Comparison of ENCODE assay signal across 9 mouse cellular contexts in the genomic region with DNA sequence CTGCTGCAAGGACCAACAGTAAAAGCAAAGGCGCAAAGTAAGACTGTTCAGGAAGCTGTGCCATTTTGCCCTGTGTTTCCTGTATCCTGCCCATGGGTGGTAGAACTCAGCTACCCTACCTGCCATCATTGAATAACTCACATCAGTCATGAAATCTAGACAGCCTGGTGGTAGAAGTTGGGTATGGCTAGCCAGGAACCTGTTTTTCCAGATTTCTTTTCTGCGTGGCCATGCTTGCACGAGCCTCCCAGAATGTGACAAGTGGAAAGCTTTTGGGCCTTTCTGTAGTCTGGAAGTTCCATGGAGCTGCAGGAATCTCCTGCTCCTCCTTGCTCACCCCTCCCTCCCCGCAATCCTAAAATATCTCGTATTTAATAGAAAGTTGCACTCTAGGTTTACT. TPM values are rescaled to one million over a fixed set of nuclear protein-coding genes. Genes with fewer than 3 reads are reported as not detected.
DNase-seq lines count a peak whose midpoint lies in the region; ATAC-seq and TF ChIP-seq lines count a peak whose summit lies in the region.
"Had no signal": no experiment of that assay in that cellular context is flagged by ENCODE, and none has a peak within 500 bp of the region (broad histone marks: within the 10 kb centered on the region; RNA-seq: fewer than 3 reads in every experiment).

No protein-coding gene starts in this region.

- no peak overlapping the region for H3K9ac ChIP-seq in midbrain, embryonic 16.5 days (ENCODE audit: low read depth, low read length)
- H3K9ac ChIP-seq in forebrain, postnatal 0 days, result no peak overlapping the region
- H3K9ac ChIP-seq in midbrain, postnatal 0 days (replicated peaks; ENCODE audit: low read length, poor library complexity, severe bottlenecking), result no peak overlapping the region

- no peak overlapping the region for H3K27ac ChIP-seq in gastrocnemius, adult 2 months
- peak overlapping the region; percentile 82 for H3K27ac ChIP-seq in midbrain, embryonic 10.5 days (replicated peaks)
- no peak overlapping the region for H3K27ac ChIP-seq in midbrain, embryonic 16.5 days (ENCODE audit: low read length)
- no peak overlapping the region for H3K27ac ChIP-seq in forebrain, postnatal 0 days (ENCODE audit: low read depth, low read length)
- no peak overlapping the region for H3K27ac ChIP-seq in midbrain, postnatal 0 days (ENCODE audit: low read depth, low read length)

- no peak for ATAC-seq in midbrain, embryonic 16.5 days
- no peak for ATAC-seq in forebrain, postnatal 0 days
- no peak for ATAC-seq in midbrain, postnatal 0 days (ENCODE audit: low FRiP score)

- H3K4me1 ChIP-seq in midbrain, embryonic 10.5 days, result peaks cover 69% of the 10 kb centered on the region
- H3K4me1 ChIP-seq in midbrain, embryonic 16.5 days (ENCODE audit: control insufficient read depth, insufficient read depth, low read length), result peaks cover 4% of the 10 kb centered on the region
- peaks cover 7% of the 10 kb centered on the region; the same call in 1 of the 2 replicates for H3K4me1 ChIP-seq in forebrain, postnatal 0 days (ENCODE audit: insufficient read depth)
- H3K4me1 ChIP-seq in midbrain, postnatal 0 days (ENCODE audit: insufficient read depth, low read length), result no peaks in the 10 kb centered on the region

- WGBS in midbrain, embryonic 10.5 days, result 55% methylated on average over 5 of the region's 5 CpGs
- WGBS in midbrain, embryonic 16.5 days, result 60% methylated on average over 5 of the region's 5 CpGs
- 51% methylated on average over 5 of the region's 5 CpGs for WGBS in forebrain, postnatal 0 days
- WGBS in midbrain, postnatal 0 days, result 54% methylated on average over 5 of the region's 5 CpGs

- H3K9me3 ChIP-seq in midbrain, embryonic 10.5 days (replicated peaks), result no peaks in the 10 kb centered on the region
- no peaks in the 10 kb centered on the region for H3K9me3 ChIP-seq in midbrain, embryonic 16.5 days (replicated peaks; ENCODE audit: control insufficient read depth, low read length, poor library complexity, severe bottlenecking)
- H3K9me3 ChIP-seq in forebrain, postnatal 0 days (ENCODE audit: low read length), result no peaks in the 10 kb centered on the region
- H3K9me3 ChIP-seq in midbrain, postnatal 0 days (ENCODE audit: low read length), result no peaks in the 10 kb centered on the region

- intact Hi-C loops in gastrocnemius, adult 2 months (cut with DNase I), result no loop called here
- intact Hi-C loops in gastrocnemius, postnatal 14 days (cut with DNase I; ENCODE audit: low total_unique reads), result no loop called here

- H3K27me3 ChIP-seq in midbrain, embryonic 10.5 days (ENCODE audit: low read depth, poor library complexity, severe bottlenecking), result no peaks in the 10 kb centered on the region
- H3K27me3 ChIP-seq in midbrain, embryonic 16.5 days (ENCODE audit: control insufficient read depth, insufficient read depth, low read depth, low read length), result no peaks in the 10 kb centered on the region
- H3K27me3 ChIP-seq in forebrain, postnatal 0 days (ENCODE audit: insufficient read depth, low read length), result no peaks in the 10 kb centered on the region
- H3K27me3 ChIP-seq in midbrain, postnatal 0 days (ENCODE audit: insufficient read depth, low read length), result no peaks in the 10 kb centered on the region

- H3K4me3 ChIP-seq in gastrocnemius, adult 2 months, result no peak overlapping the region
- no peak overlapping the region for H3K4me3 ChIP-seq in midbrain, embryonic 10.5 days
- no peak overlapping the region for H3K4me3 ChIP-seq in midbrain, embryonic 16.5 days (ENCODE audit: low read depth, low read length)
- H3K4me3 ChIP-seq in forebrain, postnatal 0 days (ENCODE audit: low read depth, low read length), result no peak overlapping the region
- no peak overlapping the region for H3K4me3 ChIP-seq in midbrain, postnatal 0 days (ENCODE audit: low read depth, low read length)
- H3K4me3 ChIP-seq: myocyte had no signal

- H3K4me2 ChIP-seq in midbrain, embryonic 16.5 days (ENCODE audit: low read length), result no peak overlapping the region
- H3K4me2 ChIP-seq in forebrain, postnatal 0 days (ENCODE audit: low read depth), result no peak overlapping the region
- no peak overlapping the region for H3K4me2 ChIP-seq in midbrain, postnatal 0 days (ENCODE audit: low read depth, low read length, poor library complexity, severe bottlenecking)

- H3K36me3 ChIP-seq in midbrain, embryonic 10.5 days, result no peaks in the 10 kb centered on the region
- H3K36me3 ChIP-seq in midbrain, embryonic 16.5 days (ENCODE audit: control insufficient read depth, insufficient read depth, low read length), result no peaks in the 10 kb centered on the region
- no peaks in the 10 kb centered on the region for H3K36me3 ChIP-seq in forebrain, postnatal 0 days (ENCODE audit: insufficient read depth)
- no peaks in the 10 kb centered on the region for H3K36me3 ChIP-seq in midbrain, postnatal 0 days (ENCODE audit: insufficient read depth, low read length)

- TF ChIP-seq CTCF in gastrocnemius, adult 2 months (IDR thresholded peaks at IDR 0.05), result peak; percentile 8; the same call in 1 of the 2 replicates
- peak; percentile 32; the same call in 1 of the 2 replicates for TF ChIP-seq CTCF in forebrain, postnatal 0 days (IDR thresholded peaks at IDR 0.05; ENCODE audit: low read depth)
- TF ChIP-seq CTCF in midbrain, postnatal 0 days (IDR thresholded peaks at IDR 0.05), result peak; percentile 37; the same call in 1 of the 2 replicates

- no peak for DNase-seq in gastrocnemius, adult 2 months
- no peak for DNase-seq in gastrocnemius, postnatal 14 days
- no peak for DNase-seq in midbrain, embryonic 10.5 days (ENCODE audit: low spot score)
- no peak for DNase-seq in forebrain, postnatal 0 days
- no peak for DNase-seq in midbrain, postnatal 0 days (ENCODE audit: low spot score)
- no peak for DNase-seq in adrenal gland, postnatal 25 days
- no peak for DNase-seq in adrenal gland, adult (ENCODE audit: inconsistent age in 2 of 2, low spot score in 1 of 2)

RNA-seq across cellular contexts. Expression of gene Cecr2, which starts 49.1 kb away (rescaled TPM):
- 10 to 100 TPM in 1 of 2 experiments, 1 to 10 TPM in 1; 9.1 to 17.0 TPM for total RNA-seq in gastrocnemius, adult 2 months (2021)
- total RNA-seq in gastrocnemius, postnatal 14 days (2021), result 10 to 100 TPM; 10.2 to 11.0 TPM
- polyA plus RNA-seq in midbrain, embryonic 10.5 days (2016; fragmentation: Nextera tagmentation; extraction: Ambion mirVana), result 13.4 and 14.6 TPM in 2 replicates
- polyA plus RNA-seq in midbrain, embryonic 16.5 days (2015; fragmentation: Nextera tagmentation; extraction: Ambion mirVana), result 1.3 and 1.6 TPM in 2 replicates
- 3.2 and 4.1 TPM in 2 replicates for total RNA-seq in forebrain, postnatal 0 days (2014; rRNA removed)
- 0.96 and 1.1 TPM in 2 replicates for polyA plus RNA-seq in forebrain, postnatal 0 days (2015; fragmentation: Nextera tagmentation; extraction: Ambion mirVana)
- total RNA-seq in midbrain, postnatal 0 days (2014; rRNA removed), result 6.0 and 11.1 TPM in 2 replicates
- polyA plus RNA-seq in midbrain, postnatal 0 days (2015; fragmentation: Nextera tagmentation; extraction: Ambion mirVana), result 0.43 and 1.1 TPM in 2 replicates
- total RNA-seq in adrenal gland, postnatal 25 days (2021), result 11.3 and 12.9 TPM in 2 replicates

RNA-seq across cellular contexts. Expression of gene Slc25a18, which starts 58.2 kb away (rescaled TPM):
- total RNA-seq in gastrocnemius, adult 2 months (2021), result under 1 TPM; 0.13 to 0.20 TPM
- under 1 TPM; 0.10 to 0.11 TPM for total RNA-seq in gastrocnemius, postnatal 14 days (2021)
- polyA plus RNA-seq in midbrain, embryonic 10.5 days (2016; fragmentation: Nextera tagmentation; extraction: Ambion mirVana), result 0.35 and 1.2 TPM in 2 replicates
- polyA plus RNA-seq in midbrain, embryonic 16.5 days (2015; fragmentation: Nextera tagmentation; extraction: Ambion mirVana), result 9.6 and 19.9 TPM in 2 replicates
- 24.2 and 25.1 TPM in 2 replicates for total RNA-seq in forebrain, postnatal 0 days (2014; rRNA removed)
- 14.4 and 21.1 TPM in 2 replicates for polyA plus RNA-seq in forebrain, postnatal 0 days (2015; fragmentation: Nextera tagmentation; extraction: Ambion mirVana)
- total RNA-seq in midbrain, postnatal 0 days (2014; rRNA removed), result 51.6 and 73.9 TPM in 2 replicates
- 35.8 and 42.9 TPM in 2 replicates for polyA plus RNA-seq in midbrain, postnatal 0 days (2015; fragmentation: Nextera tagmentation; extraction: Ambion mirVana)
- total RNA-seq in adrenal gland, postnatal 25 days (2021), result 0.33 TPM in 1 of 2 replicates, not detected in the other

Comparison
In these comparisons a context has a peak if more than half of its experiments do, and no peak if none do; other contexts are left out.
1. RNA of gene Slc25a18, which starts 58.2 kb away (total RNA-seq): 51.6 to 73.9 TPM in midbrain, postnatal 0 days and 24.2 to 25.1 TPM in forebrain, postnatal 0 days; 0.33 TPM in adrenal gland, postnatal 25 days, 0.13 to 0.20 TPM in gastrocnemius, adult 2 months and 0.10 to 0.11 TPM in gastrocnemius, postnatal 14 days; every median in the first group is over 10 times any median in the second.
2. Peak in every context shown above with its lines, with median percentiles within 50 percentile points of each other: CTCF ChIP-seq.